Mouse (Mus musculus) layer of hippocampus, postnatal 36 days (tissue): ENCODE data around the gene Rtp1. TPM values are rescaled to one million over a fixed set of nuclear protein-coding genes. Genes with fewer than 3 reads are reported as not detected.

Experiments used
- DNase-seq, 2 experiments: peaks; one replicate each; pipeline ENCODE4 v3.0.0; 2022
- total RNA-seq, 2 experiments: library from RNA; stranded (reverse); gene quantifications; 2 replicates each; pipeline ENCODE4 v1.2.3; 2021

Rtp1 gene
- total RNA-seq, result under 1 TPM; 0.10 to 0.15 TPM

GRCm38 (mm10) chr16:23428647-23429319, at the start of gene Rtp1:
Rtp1 (plus strand) TSS chr16:23429133.
- DNase-seq, result no peak

- DNase-seq, result no peak
Observed at GRCm38 (mm10) chr16:23379536-23380230, 49.2 kb upstream of the Rtp1 start.

GRCm38 (mm10) chr16:23384304-23384703, 44.6 kb upstream of the Rtp1 start:
- DNase-seq, result no peak

GRCm38 (mm10) chr16:23397931-23398330, 31.0 kb upstream of the Rtp1 start:
- DNase-seq, result no peak

- no peak for DNase-seq
Observed at GRCm38 (mm10) chr16:23401463-23401862, 27.5 kb upstream of the Rtp1 start.

- no peak for DNase-seq
Observed at GRCm38 (mm10) chr16:23401959-23402358, 27.0 kb upstream of the Rtp1 start.

- DNase-seq, result peak; percentile 47 to 67
Observed at GRCm38 (mm10) chr16:23403008-23403755, 25.8 kb upstream of the Rtp1 start.

- DNase-seq, result no peak
Observed at GRCm38 (mm10) chr16:23412930-23413329, 16.0 kb upstream of the Rtp1 start.

GRCm38 (mm10) chr16:23416261-23416656, 12.7 kb upstream of the Rtp1 start:
- no peak for DNase-seq

GRCm38 (mm10) chr16:23416657-23417293, 12.2 kb upstream of the Rtp1 start:
- no peak for DNase-seq

- DNase-seq, result no peak
Observed at GRCm38 (mm10) chr16:23417456-23418240, 11.3 kb upstream of the Rtp1 start.

GRCm38 (mm10) chr16:23419565-23420085, 9.3 kb upstream of the Rtp1 start:
- DNase-seq, result no peak

- DNase-seq, result no peak
Observed at GRCm38 (mm10) chr16:23423825-23424224, 5.1 kb upstream of the Rtp1 start.

GRCm38 (mm10) chr16:23427701-23428100, 1.2 kb upstream of the Rtp1 start:
- no peak for DNase-seq

- DNase-seq, result no peak
Observed at GRCm38 (mm10) chr16:23429991-23430390, 1.1 kb downstream of the Rtp1 start.

- no peak for DNase-seq
Observed at GRCm38 (mm10) chr16:23437404-23438166, 8.7 kb downstream of the Rtp1 start.

- no peak for DNase-seq
Observed at GRCm38 (mm10) chr16:23444231-23444630, 15.3 kb downstream of the Rtp1 start.

GRCm38 (mm10) chr16:23449946-23450345, 21.0 kb downstream of the Rtp1 start:
- DNase-seq, result no peak

- no peak for DNase-seq
Observed at GRCm38 (mm10) chr16:23450816-23451215, 21.9 kb downstream of the Rtp1 start.

- peak; percentile 42 to 54 for DNase-seq
Observed at GRCm38 (mm10) chr16:23452476-23452875, 23.5 kb downstream of the Rtp1 start.

GRCm38 (mm10) chr16:23454376-23454775, 25.4 kb downstream of the Rtp1 start:
- no peak for DNase-seq
